Mouse (Mus musculus) neural tube, embryonic 13.5 days (tissue): ENCODE data around the gene Tomm70a. TPM values are rescaled to one million over a fixed set of nuclear protein-coding genes. Genes with fewer than 3 reads are reported as not detected.

Experiments used
- ATAC-seq: fragments of 200-750 bp; cut with Nextera tagmentation; 2 replicates; pipeline ENCODE4 v1.8.0; 2017; ENCODE audit warnings: low read depth, mild to moderate bottlenecking, moderate TSS enrichment, moderate library complexity
- H3K27ac ChIP-seq: fragments of 300-500 bp; sonication (generic); replicated peaks from 2 replicates; pipeline ENCODE4 v1.5.1; 2015; ENCODE audit warnings: moderate library complexity, mild to moderate bottlenecking, inconsistent platforms
- H3K27me3 ChIP-seq: fragments of 300-500 bp; sonication (generic); 2 replicates; pipeline ENCODE4 v1.6.1; 2015; ENCODE audit warnings: mild to moderate bottlenecking, inconsistent platforms
- H3K36me3 ChIP-seq: fragments of 300-500 bp; sonication (generic); 2 replicates; pipeline ENCODE4 v1.6.1; 2015; ENCODE audit warnings: mild to moderate bottlenecking, inconsistent platforms
- H3K4me1 ChIP-seq: fragments of 300-500 bp; sonication (generic); replicated peaks from 2 replicates; pipeline ENCODE4 v1.6.1; 2015; ENCODE audit warnings: inconsistent platforms
- H3K4me2 ChIP-seq: fragments of 300-500 bp; sonication (generic); 2 replicates; pipeline ENCODE4 v1.6.1; 2015; ENCODE audit warnings: inconsistent platforms, mild to moderate bottlenecking, moderate library complexity
- H3K4me3 ChIP-seq: fragments of 300-500 bp; sonication (generic); 2 replicates; pipeline ENCODE4 v1.5.1; 2015; ENCODE audit warnings: mild to moderate bottlenecking, inconsistent platforms
- H3K9ac ChIP-seq: fragments of 300-500 bp; sonication (generic); 2 replicates; pipeline ENCODE4 v1.6.1; 2015; ENCODE audit warnings: moderate library complexity, mild to moderate bottlenecking, inconsistent platforms
- H3K9me3 ChIP-seq: fragments of 300-500 bp; sonication (generic); 2 replicates; pipeline ENCODE4 v1.6.1; 2016; ENCODE audit warnings: inconsistent platforms
- WGBS: fragments of 180-500 bp; shearing (Covaris S2); methylation state at CpG from one replicate; pipeline ENCODE4 v1.1.7; 2015; 5-methylcytosine and 5-hydroxymethylcytosine counted together
- polyA plus RNA-seq: library from polyadenylated mRNA; unstranded; fragments of >200 nt; fragmentation: Nextera tagmentation; extraction: Ambion mirVana; gene quantifications from 2 replicates; pipeline ENCODE4 v1.2.1, GENCODE M21; 2015

Gene Tomm70a
- 58.9 and 59.7 TPM in 2 replicates for polyA plus RNA-seq

DNA sequence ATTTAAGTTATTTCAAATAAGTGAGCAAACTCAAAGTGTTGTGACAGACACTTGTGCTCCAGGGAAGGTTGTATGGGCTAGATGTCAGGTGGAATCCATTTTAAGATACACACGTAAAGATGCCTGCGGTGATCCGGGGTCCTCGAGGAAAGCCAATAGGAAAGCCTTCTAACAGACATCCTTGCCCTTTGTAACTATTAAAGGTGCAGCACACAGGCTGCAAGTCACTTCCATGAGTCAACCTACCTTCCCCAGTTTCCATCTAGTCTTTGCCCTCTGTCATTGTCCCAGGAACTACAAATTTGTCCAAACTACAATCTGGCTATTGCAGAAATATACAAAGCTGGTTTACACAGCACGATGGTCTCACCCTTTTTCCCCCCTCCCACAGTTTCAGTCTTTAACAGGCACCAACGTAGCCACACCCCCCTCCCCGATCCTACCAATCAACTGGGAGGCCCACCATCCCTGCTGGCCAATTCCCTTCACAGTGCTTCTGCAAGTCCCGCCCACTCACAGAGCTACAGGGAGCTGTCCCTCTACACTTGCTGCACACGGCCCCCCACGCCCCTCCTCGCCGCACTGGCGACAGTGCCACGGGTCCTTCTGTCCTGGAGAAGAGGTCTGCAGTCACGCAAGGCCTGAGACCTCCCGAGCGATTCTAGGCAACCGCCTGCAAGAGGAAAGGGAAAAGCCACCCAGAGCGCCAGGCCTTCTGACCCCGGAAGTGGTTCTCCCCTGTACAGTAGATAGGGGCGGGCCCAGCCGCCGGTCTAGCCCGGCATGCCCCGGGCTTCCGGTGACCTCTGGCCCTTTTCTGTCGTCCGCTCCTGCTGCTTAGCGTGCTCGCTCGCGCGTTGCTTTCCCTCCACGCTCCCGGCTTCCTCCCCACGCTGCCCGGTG lies at the start of gene Tomm70a:
Gene Tomm70a (plus strand): TSS at position 791 of the 903 bp plus-strand sequence.
- H3K4me3 ChIP-seq, result peak within 1 kb of the TSS; percentile 84
- no peaks in the 10 kb centered on the region for H3K36me3 ChIP-seq
- H3K9ac ChIP-seq, result peak within 1 kb of the TSS; percentile 92
- WGBS, result under 1% methylated on average over 37 of the region's 37 CpGs
- peaks cover 25% of the 10 kb centered on the region for H3K4me1 ChIP-seq
- peak; percentile 100 for ATAC-seq
- H3K9me3 ChIP-seq, result no peaks in the 10 kb centered on the region
- no peaks in the 10 kb centered on the region for H3K27me3 ChIP-seq
- H3K27ac ChIP-seq, result peak within 1 kb of the TSS; percentile 97
- H3K4me2 ChIP-seq, result peak within 1 kb of the TSS; percentile 82

DNA sequence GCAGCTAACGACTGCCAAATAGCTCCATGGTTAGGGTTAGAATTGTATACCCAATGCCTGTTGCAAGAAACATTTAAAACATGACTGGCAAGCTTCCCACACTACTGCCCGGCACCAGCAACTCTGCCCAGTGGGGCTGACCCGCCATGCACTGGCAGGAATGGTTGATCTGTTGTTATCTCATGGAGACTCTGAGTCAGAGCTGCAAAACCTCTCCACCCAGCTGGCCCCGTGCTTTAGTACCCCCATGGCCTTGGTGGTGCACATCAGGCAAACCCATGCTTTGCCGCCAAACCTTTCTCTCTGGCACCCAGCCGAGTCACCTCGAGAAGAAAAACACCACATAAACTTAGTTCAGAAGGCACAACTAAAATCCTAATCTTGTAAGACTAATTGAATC lies 45.5 kb upstream of the Tomm70a start:
- Histone ChIP-seq H3K4me1 (no peaks in the 10 kb centered on the region), H3K27ac (no peak overlapping the region), H3K9ac (no peak overlapping the region), H3K36me3 (no peaks in the 10 kb centered on the region), H3K4me3 (no peak overlapping the region), H3K4me2 (no peak overlapping the region), H3K9me3 (no peaks in the 10 kb centered on the region), H3K27me3 (no peaks in the 10 kb centered on the region)
- no peak for ATAC-seq
- 83% methylated on average over 7 of the region's 7 CpGs for WGBS

DNA sequence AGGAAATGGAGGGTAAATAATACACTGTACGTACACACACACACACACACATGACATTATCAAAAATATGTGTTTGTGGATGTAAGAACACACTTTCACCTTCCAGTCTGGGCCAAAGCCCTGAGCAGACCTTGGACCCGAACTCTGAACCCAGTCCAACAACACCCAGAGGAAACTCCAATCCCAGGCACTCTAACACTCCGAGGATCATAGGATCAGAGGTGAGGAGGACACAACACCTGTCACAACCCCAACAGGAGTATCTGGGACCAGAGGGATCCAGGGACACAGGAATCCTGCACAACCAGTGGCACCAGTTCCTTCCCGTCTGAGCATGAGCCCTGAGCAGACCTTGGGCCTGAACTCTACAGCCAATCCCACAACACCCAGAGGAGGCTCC lies 41.9 kb upstream of the Tomm70a start:
- Histone ChIP-seq H3K9me3 (no peaks in the 10 kb centered on the region), H3K36me3 (no peaks in the 10 kb centered on the region), H3K27me3 (no peaks in the 10 kb centered on the region), H3K27ac (no peak overlapping the region), H3K4me1 (no peaks in the 10 kb centered on the region), H3K4me3 (no peak overlapping the region), H3K4me2 (no peak overlapping the region), H3K9ac (no peak overlapping the region)
- no peak for ATAC-seq
- 78% methylated on average over 4 of the region's 4 CpGs for WGBS

DNA sequence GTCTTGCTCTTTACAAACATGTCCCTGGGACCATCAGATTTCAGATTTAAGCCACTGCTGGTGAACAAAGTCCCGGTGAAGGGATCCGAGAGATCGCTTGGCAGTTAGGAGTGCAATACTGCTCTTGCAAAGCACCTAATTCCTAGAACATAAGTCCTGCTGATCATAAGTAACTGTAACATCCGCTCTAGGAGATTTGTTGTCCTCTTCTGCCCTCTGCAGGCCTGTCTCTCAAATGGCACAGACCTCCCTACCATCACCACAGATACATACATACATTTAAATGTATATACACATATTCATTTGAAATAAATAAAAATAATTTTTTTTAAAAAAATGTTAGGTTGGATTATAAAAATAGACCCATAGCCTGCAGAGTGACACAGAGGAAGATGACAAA lies 29.0 kb upstream of the Tomm70a start:
- Histone ChIP-seq H3K9ac (no peak overlapping the region), H3K9me3 (no peaks in the 10 kb centered on the region), H3K4me3 (no peak overlapping the region), H3K4me2 (no peak overlapping the region), H3K27me3 (no peaks in the 10 kb centered on the region), H3K36me3 (no peaks in the 10 kb centered on the region), H3K4me1 (no peaks in the 10 kb centered on the region), H3K27ac (no peak overlapping the region)
- ATAC-seq, result peak; percentile 86
- WGBS, result 54% methylated on average over 4 of the region's 4 CpGs

DNA sequence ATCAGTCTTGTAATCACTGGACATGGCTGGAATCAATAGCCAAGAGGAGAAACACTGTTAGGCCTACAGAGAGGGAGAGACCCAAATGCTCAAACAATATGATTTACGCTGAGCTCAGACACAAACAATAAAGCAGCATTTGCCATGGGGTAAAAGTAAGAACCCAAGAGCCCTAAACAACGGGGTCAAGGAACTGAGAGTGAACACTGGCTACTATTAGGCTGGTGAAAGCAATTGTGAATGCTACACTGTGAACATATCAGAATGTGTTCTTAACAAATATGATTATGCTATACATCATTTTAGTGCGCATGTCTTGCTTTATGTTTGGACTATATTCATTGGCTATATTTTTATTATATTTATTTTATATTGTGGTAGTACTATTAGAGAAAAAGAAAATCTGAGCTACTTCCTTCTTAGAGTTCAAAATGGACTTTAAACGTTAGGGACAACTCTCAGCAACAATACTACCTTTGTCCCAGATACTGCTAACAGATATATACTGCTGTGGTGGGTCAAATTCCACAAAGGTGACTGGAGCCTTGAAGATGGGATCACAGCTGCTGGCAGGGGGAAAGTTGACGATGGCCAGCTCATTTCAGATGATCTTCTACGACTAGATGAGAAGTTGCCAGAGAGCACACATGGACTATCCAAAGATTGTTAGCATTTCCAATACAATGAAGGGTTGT lies 28.4 kb upstream of the Tomm70a start:
- ATAC-seq, result no peak
- no peak overlapping the region for H3K4me2 ChIP-seq
- H3K9me3 ChIP-seq, result no peaks in the 10 kb centered on the region
- no peak overlapping the region for H3K27ac ChIP-seq
- no peak overlapping the region for H3K4me3 ChIP-seq
- H3K4me1 ChIP-seq, result no peaks in the 10 kb centered on the region
- H3K27me3 ChIP-seq, result no peaks in the 10 kb centered on the region
- no peaks in the 10 kb centered on the region for H3K36me3 ChIP-seq
- WGBS, result 71% methylated on average over 6 of the region's 6 CpGs
- H3K9ac ChIP-seq, result no peak overlapping the region

DNA sequence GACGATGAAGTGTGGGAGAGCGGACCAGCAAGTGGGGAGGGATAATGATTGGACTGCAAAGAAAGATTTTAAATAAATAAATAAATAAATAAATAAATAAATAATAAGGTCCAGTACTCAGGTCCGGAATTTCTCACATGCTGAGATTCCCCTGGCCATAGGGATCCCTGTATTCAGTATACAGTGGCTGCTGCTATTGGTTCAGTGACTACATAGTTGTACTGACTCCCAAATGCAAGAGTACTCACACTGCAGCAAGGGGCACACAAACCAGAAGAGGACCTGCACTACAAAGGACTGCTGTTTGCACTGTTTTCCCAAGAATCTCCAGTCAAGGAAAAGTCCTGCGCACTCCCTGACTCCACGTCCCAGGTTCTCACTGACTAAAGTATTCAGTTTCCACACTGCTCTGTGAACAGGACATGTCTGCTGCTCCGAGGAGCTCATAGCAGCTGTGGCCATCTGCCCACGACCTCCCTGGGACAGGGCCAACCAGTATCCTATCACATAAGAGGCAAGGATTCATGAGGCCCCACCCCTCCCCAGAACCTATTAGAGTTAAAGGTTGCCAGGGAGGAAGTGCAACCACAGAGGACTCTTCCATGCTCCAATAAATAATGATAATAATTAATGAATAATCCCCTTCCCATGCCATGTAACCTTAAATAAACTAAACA lies 22.9 kb upstream of the Tomm70a start:
- WGBS, result 73% methylated on average over 7 of the region's 7 CpGs
- Histone ChIP-seq H3K9ac (no peak overlapping the region), H3K4me2 (no peak overlapping the region), H3K27ac (no peak overlapping the region), H3K36me3 (no peaks in the 10 kb centered on the region), H3K9me3 (no peaks in the 10 kb centered on the region), H3K4me3 (no peak overlapping the region), H3K27me3 (no peaks in the 10 kb centered on the region), H3K4me1 (no peaks in the 10 kb centered on the region)
- ATAC-seq, result no peak

DNA sequence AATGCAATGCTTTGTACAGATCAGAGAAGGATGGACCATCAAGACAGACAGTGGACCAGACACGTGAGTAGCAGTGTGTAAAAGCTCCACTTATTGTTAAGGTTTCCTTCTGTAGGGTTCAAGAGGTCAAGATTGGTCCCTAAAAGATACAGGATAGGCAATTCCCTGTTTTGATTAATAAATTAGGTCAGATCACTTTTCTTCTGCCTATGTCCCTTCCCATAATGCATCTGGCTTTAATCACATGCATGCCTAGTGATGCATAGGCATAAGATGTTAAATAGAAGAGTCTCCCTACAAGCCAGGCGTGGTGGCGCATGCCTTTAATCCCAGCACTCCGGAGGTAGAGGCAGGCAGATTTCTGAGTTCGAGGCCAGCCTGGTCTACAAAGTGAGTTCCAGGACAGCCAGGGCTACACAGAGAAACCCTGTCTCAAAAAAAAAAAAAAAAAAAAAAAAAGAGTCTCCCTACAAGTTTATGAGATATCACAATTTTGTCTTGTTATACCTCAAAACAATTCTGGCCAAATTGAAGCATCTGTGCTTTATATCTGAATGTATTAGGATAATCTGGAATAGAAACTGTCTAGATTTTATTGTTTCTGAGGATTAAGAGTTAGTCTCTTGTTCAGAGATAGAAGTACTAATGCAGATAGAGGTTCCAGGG lies 21.8 kb upstream of the Tomm70a start:
- no peak overlapping the region for H3K27ac ChIP-seq
- no peak overlapping the region for H3K4me2 ChIP-seq
- WGBS, result 79% methylated on average over 5 of the region's 5 CpGs
- H3K36me3 ChIP-seq, result no peaks in the 10 kb centered on the region
- H3K27me3 ChIP-seq, result no peaks in the 10 kb centered on the region
- no peak for ATAC-seq
- H3K4me3 ChIP-seq, result no peak overlapping the region
- no peaks in the 10 kb centered on the region for H3K4me1 ChIP-seq
- H3K9ac ChIP-seq, result no peak overlapping the region
- H3K9me3 ChIP-seq, result no peaks in the 10 kb centered on the region

DNA sequence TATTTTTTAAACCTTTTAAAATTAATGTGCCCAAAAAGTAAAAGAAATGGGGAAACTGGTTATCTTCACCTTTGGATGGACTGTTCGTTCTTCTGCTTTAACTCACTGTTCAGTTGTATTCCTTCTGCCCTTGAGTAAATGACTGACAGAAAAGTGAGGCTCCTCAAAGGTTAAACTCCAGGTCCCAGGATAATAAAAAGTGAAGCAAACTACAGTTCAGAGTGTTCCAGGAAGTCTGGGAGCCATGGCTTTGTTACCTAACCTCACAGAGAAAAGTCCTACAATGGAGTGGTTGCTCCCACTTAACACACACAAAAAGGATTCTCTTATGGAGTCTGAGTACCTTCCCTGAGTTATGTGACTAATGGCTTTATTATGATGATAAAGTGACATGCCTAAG lies 20.3 kb upstream of the Tomm70a start:
- Histone ChIP-seq H3K4me1 (no peaks in the 10 kb centered on the region), H3K36me3 (no peaks in the 10 kb centered on the region), H3K4me3 (no peak overlapping the region), H3K9me3 (no peaks in the 10 kb centered on the region), H3K27me3 (no peaks in the 10 kb centered on the region), H3K27ac (no peak overlapping the region), H3K4me2 (no peak overlapping the region), H3K9ac (no peak overlapping the region)
- ATAC-seq, result no peak
- 93% methylated on average over 1 of the region's 1 CpGs for WGBS

DNA sequence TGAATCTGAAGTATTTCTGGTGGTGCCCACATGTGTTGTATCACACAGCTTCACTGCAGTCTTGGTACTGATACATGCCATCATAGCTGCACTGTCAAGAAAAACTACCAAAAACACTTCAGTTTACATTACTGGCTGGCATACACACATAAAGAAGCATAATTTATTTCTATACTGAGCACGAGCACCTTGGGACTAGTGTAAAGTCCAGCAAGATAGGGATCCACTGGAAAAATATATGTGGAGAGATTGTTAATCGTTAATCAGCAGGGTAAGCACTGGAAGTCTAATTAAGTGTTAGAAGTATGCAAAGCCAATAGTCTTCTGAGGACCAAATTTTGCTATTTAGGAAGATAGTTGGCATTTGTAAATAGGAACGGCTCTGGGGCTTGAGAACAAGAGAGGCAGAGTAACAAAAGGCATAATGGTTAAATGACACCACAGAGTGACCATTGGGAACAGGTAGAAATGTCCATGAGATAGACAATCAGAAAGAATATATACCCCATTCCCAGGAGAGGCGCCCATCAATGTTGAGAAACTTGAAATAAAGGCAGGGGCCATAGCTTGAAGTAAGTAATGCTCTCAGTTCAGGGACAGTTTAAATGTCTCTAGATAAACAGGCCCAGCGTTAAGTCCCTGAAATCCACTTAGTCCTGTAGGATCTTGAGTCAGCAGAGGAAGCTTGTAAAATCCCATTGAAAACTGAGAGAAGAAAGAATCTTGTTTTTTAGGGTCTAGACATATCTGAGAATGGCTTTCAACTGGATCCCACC lies 15.1 kb upstream of the Tomm70a start:
- no peak overlapping the region for H3K4me2 ChIP-seq
- H3K27ac ChIP-seq, result no peak overlapping the region
- H3K4me3 ChIP-seq, result no peak overlapping the region
- WGBS, result 86% methylated on average over 5 of the region's 5 CpGs
- no peaks in the 10 kb centered on the region for H3K27me3 ChIP-seq
- H3K9me3 ChIP-seq, result no peaks in the 10 kb centered on the region
- no peak overlapping the region for H3K9ac ChIP-seq
- no peaks in the 10 kb centered on the region for H3K4me1 ChIP-seq
- no peak for ATAC-seq
- no peaks in the 10 kb centered on the region for H3K36me3 ChIP-seq

DNA sequence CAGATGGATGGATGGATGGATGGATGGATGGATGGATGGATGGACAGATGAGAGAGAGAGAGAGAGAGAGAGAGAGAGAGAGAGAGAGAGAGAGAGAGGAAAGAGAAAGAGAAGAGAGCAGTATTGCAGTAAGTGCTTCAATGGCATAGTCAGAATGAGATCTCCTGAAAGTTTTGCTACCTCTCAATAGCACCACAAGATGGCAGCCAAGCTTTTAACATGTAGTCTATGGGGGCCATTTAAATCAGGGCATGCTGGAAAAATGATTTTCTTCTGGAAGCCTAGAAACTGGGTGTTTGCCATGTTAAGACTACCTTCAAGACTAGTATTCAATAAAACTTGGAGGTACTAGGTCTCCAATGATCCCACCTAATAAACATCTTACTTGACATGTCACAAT lies 5.4 kb upstream of the Tomm70a start:
- Histone ChIP-seq H3K4me2 (no peak overlapping the region), H3K36me3 (no peaks in the 10 kb centered on the region), H3K9me3 (no peaks in the 10 kb centered on the region), H3K27ac (no peak overlapping the region), H3K27me3 (no peaks in the 10 kb centered on the region), H3K4me1 (no peaks in the 10 kb centered on the region), H3K9ac (no peak overlapping the region), H3K4me3 (no peak overlapping the region)
- ATAC-seq, result no peak

DNA sequence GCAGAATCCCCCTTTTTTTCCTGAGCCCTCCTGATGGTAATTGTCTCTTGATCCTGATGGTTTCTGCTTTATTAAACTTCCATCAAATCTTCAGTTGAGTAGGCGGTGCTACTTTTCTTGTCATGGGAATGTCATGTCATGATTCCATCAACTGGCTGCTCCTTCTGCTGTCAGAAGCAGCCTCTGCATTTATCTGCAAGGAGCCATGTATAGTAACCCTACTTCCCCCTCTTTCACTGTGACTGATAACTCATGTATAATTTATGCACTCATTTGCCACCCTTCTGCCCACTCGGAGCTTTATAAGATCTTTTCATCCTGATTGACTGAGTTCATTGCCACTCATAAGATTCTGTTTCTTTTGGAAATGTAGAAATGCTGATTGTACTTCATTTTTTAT lies 3.9 kb upstream of the Tomm70a start:
- no peaks in the 10 kb centered on the region for H3K9me3 ChIP-seq

More for the DNA sequence above, 3.9 kb upstream of the Tomm70a start:
- no peak for ATAC-seq
- H3K4me3 ChIP-seq, result no peak overlapping the region
- H3K36me3 ChIP-seq, result no peaks in the 10 kb centered on the region
- no peak overlapping the region for H3K27ac ChIP-seq
- no peaks in the 10 kb centered on the region for H3K27me3 ChIP-seq
- H3K4me2 ChIP-seq, result no peak overlapping the region
- WGBS, result 80% methylated on average over 2 of the region's 2 CpGs
- H3K4me1 ChIP-seq, result peaks cover 4% of the 10 kb centered on the region
- no peak overlapping the region for H3K9ac ChIP-seq
